Mouse (Mus musculus) midbrain, embryonic 13.5 days (tissue): ENCODE measurements at regions not wholly inside any gene's neighbourhood (a gene's known extent, or its start where the extent isn't known, plus 50 kb on each side); places are given as distances from the start of the nearest gene placed in this dataset.

Experiments
- ATAC-seq: fragments of 200-750 bp; cut with Nextera tagmentation; 2 replicates; pipeline ENCODE4 v1.8.0; 2017; ENCODE audit warnings: mild to moderate bottlenecking, moderate TSS enrichment, moderate library complexity
- H3K27ac ChIP-seq: fragments of 300-500 bp; sonication (generic); 2 replicates; pipeline ENCODE4 v1.5.1; 2015; ENCODE audit warnings: inconsistent platforms, mild to moderate bottlenecking, moderate library complexity
- H3K27me3 ChIP-seq: fragments of 300-500 bp; sonication (generic); 2 replicates; pipeline ENCODE4 v1.6.1; 2015; ENCODE audit warnings: mild to moderate bottlenecking, inconsistent platforms
- H3K36me3 ChIP-seq: fragments of 300-500 bp; sonication (generic); 2 replicates; pipeline ENCODE4 v1.6.1; 2015; ENCODE audit warnings: mild to moderate bottlenecking, inconsistent platforms
- H3K4me1 ChIP-seq: fragments of 300-500 bp; sonication (generic); replicated peaks from 2 replicates; pipeline ENCODE4 v1.6.1; 2015; ENCODE audit warnings: inconsistent platforms
- H3K4me2 ChIP-seq: fragments of 300-500 bp; sonication (generic); replicated peaks from 2 replicates; pipeline ENCODE4 v1.6.1; 2015; ENCODE audit warnings: moderate library complexity, mild to moderate bottlenecking, inconsistent platforms
- H3K4me3 ChIP-seq: fragments of 300-500 bp; sonication (generic); replicated peaks from 2 replicates; pipeline ENCODE4 v1.5.1; 2015; ENCODE audit warnings: mild to moderate bottlenecking, inconsistent platforms
- H3K9ac ChIP-seq: fragments of 300-500 bp; sonication (generic); replicated peaks from 2 replicates; pipeline ENCODE4 v1.6.1; 2015; ENCODE audit warnings: mild to moderate bottlenecking, inconsistent platforms
- H3K9me3 ChIP-seq: fragments of 300-500 bp; sonication (generic); 2 replicates; pipeline ENCODE4 v1.6.1; 2016; ENCODE audit warnings: mild to moderate bottlenecking, inconsistent platforms
- WGBS: fragments of 180-500 bp; shearing (Covaris S2); methylation state at CpG from one replicate; pipeline ENCODE4 v1.1.7; 2015; 5-methylcytosine and 5-hydroxymethylcytosine counted together
- microRNA-seq: library from miRNA; unstranded; fragments of <30 nt; microRNA quantifications from one replicate; pipeline ENCODE4, GENCODE M21; 2016

GRCm38 (mm10) chr9:122678001-122678696 lies 69.0 kb upstream of the Topaz1 start:
- Histone ChIP-seq H3K36me3 (no peaks in the 10 kb centered on the region), H3K4me1 (peaks cover 21% of the 10 kb centered on the region), H3K27ac (peak overlapping the region; percentile 22; the same call in 1 of the 2 replicates), H3K9me3 (no peaks in the 10 kb centered on the region), H3K4me3 (no peak overlapping the region), H3K9ac (no peak overlapping the region), H3K4me2 (no peak overlapping the region), H3K27me3 (peaks cover 64% of the 10 kb centered on the region)
- WGBS: 37% methylated on average over 14 of the region's 14 CpGs
- ATAC-seq: peak; percentile 74

GRCm38 (mm10) chr9:122687170-122687569 lies 60.0 kb upstream of the Topaz1 start:
- no peak for ATAC-seq
- WGBS: 11% methylated on average over 4 of the region's 4 CpGs
- Histone ChIP-seq H3K27ac (no peak overlapping the region), H3K4me2 (no peak overlapping the region), H3K4me1 (no peaks in the 10 kb centered on the region), H3K27me3 (peaks cover 38% of the 10 kb centered on the region), H3K9ac (no peak overlapping the region), H3K9me3 (no peaks in the 10 kb centered on the region), H3K36me3 (no peaks in the 10 kb centered on the region), H3K4me3 (no peak overlapping the region)

- no peak for ATAC-seq
- WGBS: 73% methylated on average over 6 of the region's 6 CpGs
- H3K9ac ChIP-seq: no peak overlapping the region
Observed at GRCm38 (mm10) chr9:122691879-122692278, 55.3 kb upstream of the Topaz1 start.

GRCm38 (mm10) chr9:122695724-122696123 lies 51.4 kb upstream of the Topaz1 start:
- 0% methylated on average over 1 of the region's 1 CpGs for WGBS
- 0 out of 2 replicates have a peak, but pooled peaks have one; percentile 43 for ATAC-seq
- peaks cover 12% of the 10 kb centered on the region for H3K4me1 ChIP-seq
- no peak overlapping the region for H3K4me2 ChIP-seq
- no peaks in the 10 kb centered on the region for H3K9me3 ChIP-seq
- H3K36me3 ChIP-seq: no peaks in the 10 kb centered on the region
- H3K27ac ChIP-seq: 0 out of 2 replicates have a peak overlapping the region, but pooled peaks have one; percentile 4
- H3K9ac ChIP-seq: no peak overlapping the region
- H3K4me3 ChIP-seq: no peak overlapping the region
- H3K27me3 ChIP-seq: peaks cover 5% of the 10 kb centered on the region

More at GRCm38 (mm10) chr9:122691879-122692278, 55.3 kb upstream of the Topaz1 start:
- Histone ChIP-seq H3K4me2 (no peak overlapping the region), H3K4me3 (no peak overlapping the region), H3K36me3 (no peaks in the 10 kb centered on the region), H3K4me1 (peaks cover 12% of the 10 kb centered on the region), H3K27me3 (peaks cover 15% of the 10 kb centered on the region), H3K9me3 (no peaks in the 10 kb centered on the region), H3K27ac (no peak overlapping the region)

Small RNA genes in the stretch of these regions (microRNA-seq; reads per million reads assigned to microRNA genes)
- gene Mir138-1: 549 reads per million, percentile 72 among the genes with 10 or more reads in this experiment
